Mouse (Mus musculus): ENCODE measurements around the gene Dok7.

Dok7 gene

GRCm38 (mm10) chr5:35070314-35070713 lies 13.7 kb downstream of the Dok7 start:
- H3K27me3 ChIP-seq (ENCODE audit: insufficient read depth, low read length): peaks cover 17% of the 10 kb centered on the region
- H3K36me3 ChIP-seq (ENCODE audit: insufficient read depth, low read length): no peaks in the 10 kb centered on the region
- H3K4me1 ChIP-seq (replicated peaks; ENCODE audit: low read depth, low read length): no peaks in the 10 kb centered on the region
- no peak overlapping the region for H3K4me3 ChIP-seq (replicated peaks; ENCODE audit: low read length)
- no peak for TF ChIP-seq NANOG (IDR thresholded peaks at IDR 0.05; ENCODE audit: borderline replicate concordance, low read length)
- TF ChIP-seq CTCF (conservative IDR thresholded peaks at IDR 0.05; ENCODE audit: low read length): no peak
- TF ChIP-seq POU5F1 (IDR thresholded peaks at IDR 0.05; ENCODE audit: borderline replicate concordance, low read length): no peak
- H3K9me3 ChIP-seq (ENCODE audit: low read length): no peaks in the 10 kb centered on the region

GRCm38 (mm10) chr5:35070953-35071352 lies 14.4 kb downstream of the Dok7 start:
- Histone ChIP-seq H3K9me3 (ENCODE audit: low read length) (no peaks in the 10 kb centered on the region), H3K27me3 (ENCODE audit: insufficient read depth, low read length) (peaks cover 21% of the 10 kb centered on the region), H3K4me3 (replicated peaks; ENCODE audit: low read length) (no peak overlapping the region), H3K4me1 (replicated peaks; ENCODE audit: low read depth, low read length) (no peaks in the 10 kb centered on the region), H3K36me3 (ENCODE audit: insufficient read depth, low read length) (no peaks in the 10 kb centered on the region)
- TF ChIP-seq NANOG (IDR thresholded peaks at IDR 0.05; ENCODE audit: borderline replicate concordance, low read length) (no peak), POU5F1 (IDR thresholded peaks at IDR 0.05; ENCODE audit: borderline replicate concordance, low read length) (no peak), CTCF (conservative IDR thresholded peaks at IDR 0.05; ENCODE audit: low read length) (no peak)

- H3K27me3 ChIP-seq (ENCODE audit: insufficient read depth, low read length): peaks cover 22% of the 10 kb centered on the region
- H3K36me3 ChIP-seq (ENCODE audit: insufficient read depth, low read length): no peaks in the 10 kb centered on the region
- no peaks in the 10 kb centered on the region for H3K4me1 ChIP-seq (replicated peaks; ENCODE audit: low read depth, low read length)
- H3K9me3 ChIP-seq (ENCODE audit: low read length): no peaks in the 10 kb centered on the region
- H3K4me3 ChIP-seq (replicated peaks; ENCODE audit: low read length): no peak overlapping the region
- TF ChIP-seq POU5F1 (IDR thresholded peaks at IDR 0.05; ENCODE audit: borderline replicate concordance, low read length) (no peak), CTCF (conservative IDR thresholded peaks at IDR 0.05; ENCODE audit: low read length) (no peak), NANOG (IDR thresholded peaks at IDR 0.05; ENCODE audit: borderline replicate concordance, low read length) (no peak)
Observed at GRCm38 (mm10) chr5:35071855-35072254, 15.3 kb downstream of the Dok7 start.

- H3K4me3 ChIP-seq (replicated peaks; ENCODE audit: low read length): no peak overlapping the region
- H3K9me3 ChIP-seq (ENCODE audit: low read length): no peaks in the 10 kb centered on the region
- H3K4me1 ChIP-seq (replicated peaks; ENCODE audit: low read depth, low read length): no peaks in the 10 kb centered on the region
- peaks cover 33% of the 10 kb centered on the region for H3K27me3 ChIP-seq (ENCODE audit: insufficient read depth, low read length)
- TF ChIP-seq CTCF (conservative IDR thresholded peaks at IDR 0.05; ENCODE audit: low read length) (no peak), POU5F1 (IDR thresholded peaks at IDR 0.05; ENCODE audit: borderline replicate concordance, low read length) (no peak), NANOG (IDR thresholded peaks at IDR 0.05; ENCODE audit: borderline replicate concordance, low read length) (no peak)
- H3K36me3 ChIP-seq (ENCODE audit: insufficient read depth, low read length): no peaks in the 10 kb centered on the region
Observed at GRCm38 (mm10) chr5:35073235-35073634, 16.7 kb downstream of the Dok7 start.

GRCm38 (mm10) chr5:35073992-35074391 lies 17.4 kb downstream of the Dok7 start:
- H3K4me1 ChIP-seq (replicated peaks; ENCODE audit: low read depth, low read length): peaks cover 2% of the 10 kb centered on the region; the same call in 1 of the 2 replicates
- H3K9me3 ChIP-seq (ENCODE audit: low read length): no peaks in the 10 kb centered on the region
- no peak for TF ChIP-seq NANOG (IDR thresholded peaks at IDR 0.05; ENCODE audit: borderline replicate concordance, low read length)
- no peak for TF ChIP-seq POU5F1 (IDR thresholded peaks at IDR 0.05; ENCODE audit: borderline replicate concordance, low read length)
- no peak for TF ChIP-seq CTCF (conservative IDR thresholded peaks at IDR 0.05; ENCODE audit: low read length)
- H3K27me3 ChIP-seq (ENCODE audit: insufficient read depth, low read length): peaks cover 39% of the 10 kb centered on the region
- no peaks in the 10 kb centered on the region for H3K36me3 ChIP-seq (ENCODE audit: insufficient read depth, low read length)
- no peak overlapping the region for H3K4me3 ChIP-seq (replicated peaks; ENCODE audit: low read length)

GRCm38 (mm10) chr5:35076369-35076768 lies 19.8 kb downstream of the Dok7 start:
- Histone ChIP-seq H3K4me3 (replicated peaks; ENCODE audit: low read length) (no peak overlapping the region), H3K4me1 (replicated peaks; ENCODE audit: low read depth, low read length) (peaks cover 16% of the 10 kb centered on the region), H3K27me3 (ENCODE audit: insufficient read depth, low read length) (peaks cover 51% of the 10 kb centered on the region), H3K36me3 (ENCODE audit: insufficient read depth, low read length) (no peaks in the 10 kb centered on the region), H3K9me3 (ENCODE audit: low read length) (no peaks in the 10 kb centered on the region)
- TF ChIP-seq NANOG (IDR thresholded peaks at IDR 0.05; ENCODE audit: borderline replicate concordance, low read length) (no peak), POU5F1 (IDR thresholded peaks at IDR 0.05; ENCODE audit: borderline replicate concordance, low read length) (no peak), CTCF (conservative IDR thresholded peaks at IDR 0.05; ENCODE audit: low read length) (no peak)

- TF ChIP-seq POU5F1 (IDR thresholded peaks at IDR 0.05; ENCODE audit: borderline replicate concordance, low read length) (no peak), NANOG (IDR thresholded peaks at IDR 0.05; ENCODE audit: borderline replicate concordance, low read length) (no peak), CTCF (conservative IDR thresholded peaks at IDR 0.05; ENCODE audit: low read length) (no peak)
- H3K9me3 ChIP-seq (ENCODE audit: low read length): 0 out of 2 replicates have a peak, but pooled peaks cover 3% of the 10 kb centered on the region
- H3K36me3 ChIP-seq (ENCODE audit: insufficient read depth, low read length): no peaks in the 10 kb centered on the region
- peaks cover 41% of the 10 kb centered on the region for H3K27me3 ChIP-seq (ENCODE audit: insufficient read depth, low read length)
- peak overlapping the region; percentile 75 for H3K4me3 ChIP-seq (replicated peaks; ENCODE audit: low read length)
- peaks cover 16% of the 10 kb centered on the region for H3K4me1 ChIP-seq (replicated peaks; ENCODE audit: low read depth, low read length)
Observed at GRCm38 (mm10) chr5:35079101-35079500, 22.5 kb downstream of the Dok7 start.

- 0 out of 2 replicates have a peak, but pooled peaks cover 3% of the 10 kb centered on the region for H3K9me3 ChIP-seq (ENCODE audit: low read length)
- peaks cover 4% of the 10 kb centered on the region; the same call in 1 of the 2 replicates for H3K36me3 ChIP-seq (ENCODE audit: insufficient read depth, low read length)
- no peak overlapping the region for H3K4me3 ChIP-seq (replicated peaks; ENCODE audit: low read length)
- H3K27me3 ChIP-seq (ENCODE audit: insufficient read depth, low read length): peaks cover 16% of the 10 kb centered on the region
- peaks cover 8% of the 10 kb centered on the region for H3K4me1 ChIP-seq (replicated peaks; ENCODE audit: low read depth, low read length)
- no peak for TF ChIP-seq NANOG (IDR thresholded peaks at IDR 0.05; ENCODE audit: borderline replicate concordance, low read length)
- no peak for TF ChIP-seq POU5F1 (IDR thresholded peaks at IDR 0.05; ENCODE audit: borderline replicate concordance, low read length)
- no peak for TF ChIP-seq CTCF (conservative IDR thresholded peaks at IDR 0.05; ENCODE audit: low read length)
Observed at GRCm38 (mm10) chr5:35084913-35085312, 28.3 kb downstream of the Dok7 start.

All from E14TG2a.4 (cell line).